21 mouse cellular contexts compared by ENCODE assay signal in genomic region chr5:35215007-35215406, GRCm38 (mm10).
A peak's percentile ranks its signal among the peaks of the same experiment; 100 is the strongest.
DNase-seq lines count a peak whose midpoint lies in the region; ATAC-seq lines count a peak whose summit lies in the region.
"Had no signal": no experiment of that assay in that cellular context is flagged by ENCODE, and none has a peak within 500 bp of the region (broad histone marks: within the 10 kb centered on the region; RNA-seq: fewer than 3 reads in every experiment).

No protein-coding gene starts in this region.

- intact Hi-C loops in left cerebral cortex, postnatal 14 days (cut with DNase I): no loop called here
- intact Hi-C loops in left cerebral cortex, postnatal 10 days (cut with DNase I): no loop called here

- no peak for DNase-seq in frontal cortex, postnatal 36 days (ENCODE audit: low spot score in 2 of 2)
- peak; percentile 14 to 24 for DNase-seq in left cerebral cortex, postnatal 14 days (ENCODE audit: low spot score in 2 of 2)
- DNase-seq in left cerebral cortex, postnatal 10 days (ENCODE audit: extremely low spot score in 1 of 2, low spot score in 2 of 2): no peak
- peak; percentile 15 for DNase-seq in right cerebral cortex, postnatal 14 days
- no peak for DNase-seq in right cerebral cortex, adult 2 months (ENCODE audit: low spot score in 2 of 2)
- DNase-seq: adrenal gland, postnatal 36 days; B cell, adult 2 months; cerebellum, adult 11-12 months; cerebellum, postnatal 10 days; gastrocnemius, postnatal 10 days; heart, adult 11 months; heart, postnatal 14 days; kidney, adult 18-20 months; lung, adult 18-20 months; thymus, postnatal 14 days had no signal

- peak; percentile 6; the same call in 1 of the 2 replicates for ATAC-seq in frontal cortex, adult (ENCODE audit: low TSS enrichment)
- ATAC-seq in erythroid progenitor cell, adult 5-6 weeks (replicated peaks; ENCODE audit: low FRiP score, poor library complexity, severe bottlenecking): no peak
- ATAC-seq: inflammation-experienced regulatory T-cells, adult 6 months; liver, embryonic 12.5 days; midbrain, embryonic 13.5 days; Patski had no signal

Comparison
In these comparisons a context has a peak if more than half of its experiments do, and no peak if none do; other contexts are left out.
1. DNase-seq: peak in left cerebral cortex, postnatal 14 days (2 of 2) and right cerebral cortex, postnatal 14 days (single experiment); none in frontal cortex, postnatal 36 days (0 of 2), left cerebral cortex, postnatal 10 days (0 of 2) and right cerebral cortex, adult 2 months (0 of 2).